Mouse (Mus musculus): ENCODE results near the gene Ndufs2. TPM values are rescaled to one million over a fixed set of nuclear protein-coding genes. Genes with fewer than 3 reads are reported as not detected.
A peak's percentile ranks its signal among the peaks of the same experiment; 100 is the strongest.

The Ndufs2 gene
- total RNA-seq, 2 experiments from 2014 or later = 1,014 to 1,063 TPM

DNA sequence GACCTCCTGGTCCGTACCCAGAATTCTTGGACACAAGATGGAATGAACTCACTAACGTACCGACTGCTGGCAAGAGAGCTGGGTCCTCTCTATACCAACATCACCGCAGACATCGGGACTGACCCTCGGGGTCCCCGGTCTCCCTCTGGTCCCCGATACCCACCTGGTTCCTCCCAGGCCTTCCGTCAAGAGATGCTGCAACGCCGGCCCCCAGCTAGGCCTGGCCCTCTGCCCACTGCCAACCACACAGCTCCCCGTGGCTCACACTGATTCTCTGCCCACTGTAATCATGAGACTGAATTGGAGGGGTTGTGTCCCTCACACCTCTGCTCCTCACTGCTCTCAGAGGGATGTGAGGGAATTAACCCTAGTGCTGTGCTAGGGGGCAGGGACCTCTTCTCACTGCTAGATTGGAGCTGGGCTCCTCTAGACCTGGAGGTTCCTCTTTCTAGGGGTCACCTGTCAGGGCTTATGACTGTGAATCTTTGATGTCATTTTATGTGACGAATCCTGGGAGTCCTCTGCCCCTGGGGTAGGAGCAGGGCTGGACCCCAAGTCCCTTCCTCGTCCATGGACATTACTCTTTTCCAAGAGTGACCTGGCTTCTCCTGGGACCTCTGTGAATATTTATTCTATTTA lies 25.0 kb upstream of the Ndufs2 start:
- H3K27ac ChIP-seq = no peak overlapping the region
- TF ChIP-seq CTCF (IDR thresholded peaks at IDR 0.05) = no peak
- intact Hi-C loops (cut with DNase I) = no loop called here
- DNase-seq = no peak
- no peak overlapping the region for H3K4me3 ChIP-seq

DNA sequence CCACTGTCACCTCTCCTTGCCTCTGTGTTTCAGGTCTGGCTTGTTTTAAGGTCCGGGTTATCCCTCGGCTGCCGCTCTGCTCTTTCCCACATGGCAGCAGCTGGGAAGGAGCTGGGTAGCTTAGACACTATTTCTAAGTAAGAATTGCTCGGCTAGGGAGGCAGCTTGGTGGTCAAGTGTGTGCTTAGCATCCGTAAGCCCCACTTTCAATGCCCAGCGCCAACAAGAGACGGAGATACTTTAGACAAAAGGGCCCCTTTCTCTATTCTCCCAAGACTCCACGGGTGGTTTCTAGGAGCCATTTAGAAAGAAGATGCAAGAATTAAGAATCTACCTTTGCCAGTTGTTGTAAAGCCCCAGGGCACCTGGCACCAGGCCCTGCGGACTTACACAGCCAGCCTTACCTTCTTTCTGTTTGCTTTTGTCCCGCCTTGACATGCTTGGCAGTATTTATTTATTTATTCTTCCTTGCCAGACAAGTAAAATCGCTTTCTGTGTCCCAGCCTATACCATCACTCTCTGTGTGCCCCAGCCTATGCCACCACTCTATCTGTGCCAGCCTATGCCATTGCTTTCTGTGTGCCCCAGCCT lies 24.1 kb upstream of the Ndufs2 start:
- no peak for TF ChIP-seq CTCF (IDR thresholded peaks at IDR 0.05)
- DNase-seq = no peak
- Histone ChIP-seq H3K4me3 (no peak overlapping the region), H3K27ac (no peak overlapping the region)
- intact Hi-C loops (cut with DNase I) = no loop called here

DNA sequence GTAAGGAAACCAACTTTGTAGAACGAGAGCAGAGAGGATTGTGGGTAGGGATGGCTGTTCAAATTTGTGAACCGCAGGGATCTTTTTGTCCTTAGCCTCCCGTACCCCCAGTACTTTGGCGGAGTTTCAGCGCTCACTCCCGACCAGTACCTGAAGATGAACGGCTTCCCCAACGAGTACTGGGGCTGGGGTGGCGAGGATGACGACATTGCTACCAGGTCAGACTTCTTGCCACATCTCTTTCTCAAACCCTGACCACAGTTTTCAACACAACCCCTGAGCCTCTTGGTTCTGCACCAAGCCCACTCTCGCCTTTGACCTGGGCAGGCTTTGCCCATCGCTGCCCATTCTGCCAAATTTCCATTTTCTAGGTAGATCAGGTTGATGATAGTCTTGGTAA lies 23.0 kb upstream of the Ndufs2 start:
- Histone ChIP-seq H3K4me3 (no peak overlapping the region), H3K27ac (no peak overlapping the region)
- DNase-seq = no peak
- intact Hi-C loops (cut with DNase I) = no loop called here
- TF ChIP-seq CTCF (IDR thresholded peaks at IDR 0.05) = no peak

- no peak for TF ChIP-seq CTCF (IDR thresholded peaks at IDR 0.05)
- no peak for DNase-seq
- Histone ChIP-seq H3K27ac (peak overlapping the region; percentile 31; the same call in 1 of the 2 replicates), H3K4me3 (peak overlapping the region; percentile 17; the same call in 1 of the 2 replicates)
- intact Hi-C loops (cut with DNase I) = no loop called here
Measured at GRCm38 (mm10) chr1:171272086-171272485, 20.9 kb upstream of the Ndufs2 start.

DNA sequence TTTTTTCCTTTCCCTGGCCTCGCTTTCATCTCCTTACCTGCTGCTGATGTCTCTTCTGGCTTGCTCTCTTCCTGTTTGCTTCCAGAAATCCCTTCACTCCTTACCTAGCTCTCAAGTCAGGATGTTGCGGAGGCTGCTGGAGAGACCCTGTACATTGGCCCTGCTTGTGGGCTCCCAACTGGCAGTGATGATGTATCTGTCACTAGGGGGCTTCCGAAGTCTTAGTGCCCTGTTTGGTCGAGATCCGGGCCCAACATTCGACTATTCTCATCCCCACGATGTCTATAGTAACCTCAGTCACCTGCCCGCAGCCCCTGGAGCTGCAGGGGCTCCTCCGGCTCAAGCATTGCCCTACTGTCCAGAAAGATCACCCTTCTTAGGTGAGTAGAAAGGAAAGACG lies 20.4 kb upstream of the Ndufs2 start:
- DNase-seq = no peak
- TF ChIP-seq CTCF (IDR thresholded peaks at IDR 0.05) = no peak
- peak overlapping the region; percentile 17; the same call in 1 of the 2 replicates for H3K4me3 ChIP-seq
- intact Hi-C loops (cut with DNase I) = loop anchor here (2.0 kb wide), 1 partner anchor 15 kb away; the partner anchor contains the start of gene Usp21
- H3K27ac ChIP-seq = peak overlapping the region; percentile 31; the same call in 1 of the 2 replicates

DNA sequence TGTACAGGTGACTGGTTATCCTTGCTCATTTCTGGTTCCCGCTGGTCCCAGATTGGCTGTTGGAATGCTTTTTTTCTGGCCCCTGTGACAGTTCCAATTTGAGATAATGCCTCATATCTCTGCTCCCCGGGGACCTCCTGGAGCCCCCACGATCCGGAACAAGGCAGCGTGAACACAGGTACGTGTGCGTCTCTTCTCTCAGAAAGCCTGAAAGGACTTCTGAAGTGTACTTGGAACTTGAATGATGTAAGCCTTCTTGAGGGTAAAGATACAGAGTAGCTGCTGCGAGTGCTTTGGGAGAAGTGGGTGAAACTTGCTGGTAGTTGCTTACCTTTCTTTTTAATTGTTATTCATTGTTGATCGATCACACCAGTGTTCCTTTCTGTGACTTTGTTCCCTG lies 20.0 kb upstream of the Ndufs2 start:
- TF ChIP-seq CTCF (IDR thresholded peaks at IDR 0.05) = no peak
- DNase-seq = no peak
- peak overlapping the region; percentile 83 for H3K4me3 ChIP-seq
- H3K27ac ChIP-seq = peak overlapping the region; percentile 92; the same call in 1 of the 2 replicates
- intact Hi-C loops (cut with DNase I) = loop anchor here (2.0 kb wide), 1 partner anchor 16 kb away; the partner anchor contains the start of gene Usp21

GRCm38 (mm10) chr1:171270573-171270900 lies 19.3 kb upstream of the Ndufs2 start:
- TF ChIP-seq CTCF (IDR thresholded peaks at IDR 0.05) = no peak
- Histone ChIP-seq H3K4me3 (peak overlapping the region; percentile 83), H3K27ac (peak overlapping the region; percentile 92)
- intact Hi-C loops (cut with DNase I) = loop anchor here (2.0 kb wide), 1 partner anchor 16 kb away; the partner anchor contains the start of gene Usp21
- DNase-seq = no peak

DNA sequence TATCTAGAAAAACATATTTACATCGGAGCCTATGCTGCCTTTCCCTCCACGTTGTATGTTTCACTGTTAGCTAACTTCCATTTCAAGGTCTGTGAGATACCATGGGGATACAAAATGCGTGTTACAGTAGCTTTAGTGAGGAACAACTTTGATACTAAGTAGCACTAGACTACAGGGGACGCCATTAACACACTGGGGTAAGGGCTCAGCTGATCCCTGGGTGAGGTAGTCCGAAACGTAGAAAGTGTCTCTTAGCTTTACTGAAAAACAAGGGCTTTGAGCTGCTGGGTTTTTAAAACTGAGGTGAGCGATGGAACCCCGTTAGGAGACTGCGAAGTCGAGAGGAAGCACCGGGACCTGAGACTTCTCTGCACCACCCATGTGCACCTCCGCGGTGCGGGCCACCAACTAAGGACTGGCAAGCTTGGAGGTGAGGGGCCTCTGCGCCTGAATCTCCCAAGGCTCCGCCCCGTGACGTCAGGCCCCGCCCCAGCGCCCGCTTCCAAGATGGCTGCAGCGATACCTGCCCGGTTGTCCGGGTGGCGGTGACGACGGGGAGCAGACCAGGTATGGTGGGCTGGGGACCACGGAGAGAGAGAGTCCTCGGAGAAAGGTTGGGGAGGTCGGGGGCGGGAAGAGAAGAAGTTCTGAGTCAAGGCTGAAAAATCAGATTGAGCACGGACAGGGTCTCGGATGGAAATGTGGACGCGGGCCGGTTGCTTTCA lies 18.8 kb upstream of the Ndufs2 start, which contains the start of gene B4galt3:
TSS of gene B4galt3 (plus strand) at position 481 of the 725 bp plus-strand sequence.
- intact Hi-C loops (cut with DNase I) = loop anchor here (2.0 kb wide), 1 partner anchor 17 kb away; the partner anchor contains the start of gene Usp21
- Histone ChIP-seq H3K4me3 (peak within 1 kb of the TSS; percentile 83), H3K27ac (peak within 1 kb of the TSS; percentile 92)
- no peak for TF ChIP-seq CTCF (IDR thresholded peaks at IDR 0.05)
- peak; percentile 97 for DNase-seq

DNA sequence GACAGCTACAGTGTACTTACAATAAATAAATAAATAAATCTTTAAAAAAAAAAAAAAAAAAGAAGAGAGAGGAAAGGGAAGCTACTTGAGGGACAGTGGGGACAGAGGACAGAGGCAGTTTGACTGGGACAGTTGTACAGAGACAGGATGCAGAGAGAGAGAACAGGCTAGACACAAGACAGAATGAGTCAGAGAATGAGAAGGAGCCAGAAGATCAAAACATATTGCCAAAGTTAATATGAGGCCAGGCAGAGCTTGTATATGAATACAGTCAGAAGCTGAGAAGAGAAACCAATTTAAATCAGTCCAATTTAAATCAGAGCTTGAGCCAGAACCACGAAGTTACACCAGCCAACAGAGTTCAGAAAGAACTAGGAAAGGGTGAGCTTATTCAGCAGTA lies 17.2 kb upstream of the Ndufs2 start:
- no peak for DNase-seq
- H3K27ac ChIP-seq = peak overlapping the region; percentile 24
- TF ChIP-seq CTCF (IDR thresholded peaks at IDR 0.05) = no peak
- H3K4me3 ChIP-seq = no peak overlapping the region
- intact Hi-C loops (cut with DNase I) = no loop called here

DNA sequence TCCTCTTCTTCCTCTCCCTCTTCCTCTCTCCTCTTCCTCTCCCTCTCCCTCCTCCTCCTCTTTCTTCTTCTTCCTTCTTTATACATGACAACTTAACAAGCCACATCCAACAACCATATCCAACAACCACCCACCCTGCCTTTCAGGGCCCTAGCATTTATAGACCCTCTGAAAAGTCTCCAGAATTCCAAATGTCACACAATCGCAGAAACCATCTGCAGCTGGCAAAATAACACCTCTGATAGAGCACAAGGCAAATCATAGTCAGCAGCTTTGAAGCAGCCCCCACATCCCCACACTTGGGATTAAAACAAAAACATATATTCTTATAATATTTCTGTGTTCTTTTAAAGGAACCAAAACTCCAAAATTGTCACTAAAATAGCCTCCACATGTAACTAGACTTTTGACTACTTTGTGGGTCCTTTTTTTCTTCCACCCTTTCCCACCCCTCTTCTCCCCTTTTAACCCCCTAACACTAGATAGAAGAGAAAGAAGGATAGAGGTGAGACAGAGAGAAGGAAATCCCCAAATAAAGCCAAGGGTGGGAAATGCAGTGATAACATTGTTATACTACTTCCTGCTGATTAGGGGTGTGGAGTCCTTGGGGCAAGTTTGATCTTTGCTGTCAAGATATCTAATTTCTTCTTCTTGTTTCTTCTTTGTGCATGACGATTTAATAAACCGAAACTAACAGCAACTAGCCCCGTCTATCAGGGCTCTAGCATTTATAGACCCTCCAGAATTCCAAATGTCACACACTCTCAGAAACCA lies 15.0 kb upstream of the Ndufs2 start:
- Histone ChIP-seq H3K27ac (no peak overlapping the region), H3K4me3 (no peak overlapping the region)
- intact Hi-C loops (cut with DNase I) = no loop called here
- TF ChIP-seq CTCF (IDR thresholded peaks at IDR 0.05) = no peak
- no peak for DNase-seq

DNA sequence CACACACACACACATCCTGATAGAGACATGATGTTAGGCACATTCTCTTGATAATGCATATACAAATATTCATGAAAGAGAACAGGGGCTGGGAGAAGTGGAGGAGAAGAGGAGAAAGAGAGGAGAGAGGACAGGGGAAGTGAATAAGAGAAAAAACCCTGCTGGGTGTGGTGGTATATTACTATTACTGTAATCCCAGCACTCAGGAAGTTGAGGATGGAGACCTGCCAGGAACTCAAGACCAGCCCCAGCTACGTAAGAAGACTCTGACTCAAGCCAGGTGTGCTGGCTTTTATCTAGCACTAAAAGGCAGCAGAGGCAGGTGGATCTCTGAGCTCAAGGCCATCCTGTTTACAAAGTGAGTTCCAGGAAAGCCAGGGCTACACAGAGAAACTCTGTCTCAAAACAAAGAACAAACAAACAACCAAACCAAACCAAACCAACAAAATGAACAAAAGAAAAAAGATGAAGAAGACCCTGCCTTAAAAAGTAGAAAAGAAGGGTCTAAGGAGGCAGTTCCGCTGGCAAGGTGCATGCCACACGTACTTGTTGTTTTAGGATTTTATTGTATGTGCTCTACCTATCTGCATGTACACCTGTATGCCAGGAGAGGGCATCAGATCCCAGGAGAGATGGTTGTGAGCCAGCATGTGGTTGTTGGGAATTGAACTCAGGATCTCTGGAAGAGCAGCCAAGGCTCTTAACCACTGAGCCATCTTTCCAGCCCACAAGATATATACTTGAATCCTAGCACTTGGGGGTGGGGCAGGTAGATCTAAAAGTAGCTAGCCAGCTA lies 12.7 kb upstream of the Ndufs2 start:
- intact Hi-C loops (cut with DNase I) = loop anchor here (5.0 kb wide), 1 partner anchor 102 kb away; no protein-coding TSS in a partner anchor
- TF ChIP-seq CTCF (IDR thresholded peaks at IDR 0.05) = no peak; the same call in 1 of the 2 replicates
- DNase-seq = peak; percentile 18

More for the DNA sequence above, 12.7 kb upstream of the Ndufs2 start:
- Histone ChIP-seq H3K4me3 (no peak overlapping the region), H3K27ac (peak overlapping the region; percentile 84)
